Mouse (Mus musculus) liver, adult 2 months (tissue): ENCODE data around the gene Pygo2. TPM values are rescaled to one million over a fixed set of nuclear protein-coding genes. Genes with fewer than 3 reads are reported as not detected.

ENCODE experiments used
- DNase-seq: peaks from one replicate; pipeline ENCODE4 v3.0.0-alpha.2; 2011; ENCODE audit warnings: low read depth, low spot score; ENCODE audit errors: extremely low read depth
- H3K27ac ChIP-seq: fragments of 200-500 bp; replicated peaks from 2 replicates; pipeline ENCODE4 v1.5.1; 2012; ENCODE audit warnings: low read depth, mild to moderate bottlenecking, control low read depth, inconsistent platforms, low read length; ENCODE audit not compliant: insufficient read depth
- H3K27me3 ChIP-seq: fragments of 200-500 bp; 2 replicates; pipeline ENCODE4 v1.6.1; 2012; ENCODE audit warnings: mild to moderate bottlenecking, moderate library complexity, low read length, inconsistent platforms; ENCODE audit not compliant: control insufficient read depth, insufficient read depth
- H3K36me3 ChIP-seq: fragments of 200-500 bp; 2 replicates; pipeline ENCODE4 v1.6.1; 2012; ENCODE audit warnings: low read length, inconsistent platforms; ENCODE audit not compliant: control insufficient read depth, insufficient read depth
- H3K4me1 ChIP-seq: fragments of 200-500 bp; 2 replicates; pipeline ENCODE4 v1.6.1; 2011; ENCODE audit warnings: low read length; ENCODE audit not compliant: control insufficient read depth, insufficient read depth
- H3K4me3 ChIP-seq: fragments of 200-500 bp; 2 replicates; pipeline ENCODE4 v1.5.1; 2011; ENCODE audit warnings: low read depth, mild to moderate bottlenecking, control low read depth, low read length, moderate library complexity; ENCODE audit not compliant: insufficient read depth
- H3K79me2 ChIP-seq: fragments of 200-500 bp; 2 replicates; pipeline ENCODE4 v1.6.1; 2012; ENCODE audit warnings: inconsistent platforms, mild to moderate bottlenecking, low read length, moderate library complexity; ENCODE audit not compliant: control insufficient read depth, insufficient read depth
- H3K9ac ChIP-seq: fragments of 200-500 bp; 2 replicates; pipeline ENCODE4 v1.6.1; 2012; ENCODE audit warnings: low read depth, mild to moderate bottlenecking, control low read depth, inconsistent platforms, low read length
- CTCF ChIP-seq: fragments of 200-500 bp; IDR thresholded peaks from 2 replicates; pipeline ENCODE4 v1.5.1; 2011; ENCODE audit warnings: low read depth, low read length, control low read depth
- POLR2A ChIP-seq: fragments of 200-500 bp; IDR thresholded peaks from 2 replicates; pipeline ENCODE4 v1.6.1; 2011; ENCODE audit warnings: low read length, control low read depth; ENCODE audit not compliant: insufficient read depth; ENCODE audit errors: extremely low read depth
- WGBS: fragments of 180-500 bp; shearing (Covaris S2); methylation state at CpG from one replicate; pipeline ENCODE4 v1.1.7; 2018; 5-methylcytosine and 5-hydroxymethylcytosine counted together
- polyA plus RNA-seq: library from polyadenylated mRNA; depleted of rRNA; stranded (reverse); fragments of >200 nt; gene quantifications from 2 replicates; pipeline ENCODE4 v1.2.3, GENCODE M21; 2012
- total RNA-seq: library from RNA; depleted of rRNA; stranded (reverse); fragments of >200 nt; gene quantifications from 2 replicates; pipeline ENCODE4 v1.2.3, GENCODE M21; 2014

Gene Pygo2
- total and polyA plus RNA-seq, 2 experiments = 4.4 to 26.5 TPM

GRCm38 (mm10) chr3:89454401-89455177 lies 24.6 kb downstream of the Pygo2 start, which contains the start of gene Pmvk:
Gene Pmvk, plus strand, starts transcription at chr3:89454541.
- no peak within 1 kb of the TSS for H3K27ac ChIP-seq
- DNase-seq = no peak
- no peaks in the 10 kb centered on the region for H3K27me3 ChIP-seq
- 73% methylated on average over 10 of the region's 10 CpGs for WGBS
- H3K79me2 ChIP-seq = no peaks in the 10 kb centered on the region
- H3K4me1 ChIP-seq = peaks cover 5% of the 10 kb centered on the region; the same call in 1 of the 2 replicates
- TF ChIP-seq POLR2A = no peak
- H3K4me3 ChIP-seq = no peak within 1 kb of the TSS
- H3K36me3 ChIP-seq = no peaks in the 10 kb centered on the region
- H3K9ac ChIP-seq = no peak within 1 kb of the TSS

- WGBS = 92% methylated on average over 1 of the region's 1 CpGs
- DNase-seq = no peak
- H3K9ac ChIP-seq = no peak overlapping the region
- H3K4me1 ChIP-seq = peaks cover 11% of the 10 kb centered on the region; the same call in 1 of the 2 replicates
- H3K36me3 ChIP-seq = no peaks in the 10 kb centered on the region
- H3K27ac ChIP-seq = no peak overlapping the region
- H3K4me3 ChIP-seq = no peak overlapping the region
- H3K79me2 ChIP-seq = no peaks in the 10 kb centered on the region
- H3K27me3 ChIP-seq = no peaks in the 10 kb centered on the region
- no peak for TF ChIP-seq CTCF
- no peak for TF ChIP-seq POLR2A
These were observed 25.8 kb downstream of the Pygo2 start for GRCm38 (mm10) chr3:89455786-89456285.

- TF ChIP-seq CTCF (peak; percentile 88), POLR2A (no peak)
- H3K27ac ChIP-seq = no peak overlapping the region
- H3K4me3 ChIP-seq = no peak overlapping the region
- no peaks in the 10 kb centered on the region for H3K27me3 ChIP-seq
- DNase-seq = peak; percentile 51
- H3K9ac ChIP-seq = no peak overlapping the region
- no peaks in the 10 kb centered on the region; the same call in 1 of the 2 replicates for H3K36me3 ChIP-seq
- H3K4me1 ChIP-seq = peaks cover 11% of the 10 kb centered on the region; the same call in 1 of the 2 replicates
- 40% methylated on average over 10 of the region's 10 CpGs for WGBS
- H3K79me2 ChIP-seq = no peaks in the 10 kb centered on the region
These were observed 27.0 kb downstream of the Pygo2 start for GRCm38 (mm10) chr3:89456726-89457665.

GRCm38 (mm10) chr3:89458372-89458964 lies 28.5 kb downstream of the Pygo2 start:
- H3K79me2 ChIP-seq = no peaks in the 10 kb centered on the region
- H3K27me3 ChIP-seq = no peaks in the 10 kb centered on the region
- DNase-seq = peak; percentile 93
- H3K4me1 ChIP-seq = peaks cover 11% of the 10 kb centered on the region; the same call in 1 of the 2 replicates
- H3K36me3 ChIP-seq = no peaks in the 10 kb centered on the region; the same call in 1 of the 2 replicates
- no peak overlapping the region; the same call in 1 of the 2 replicates for H3K4me3 ChIP-seq
- 43% methylated on average over 13 of the region's 13 CpGs for WGBS
- H3K27ac ChIP-seq = peak overlapping the region; percentile 8
- no peak overlapping the region for H3K9ac ChIP-seq
- TF ChIP-seq CTCF (no peak), POLR2A (no peak)
